Mouse (Mus musculus) layer of hippocampus, adult 18-20 months (tissue): ENCODE measurements at regions not wholly inside any gene's neighbourhood (a gene's known extent, or its start where the extent isn't known, plus 50 kb on each side); places are given as distances from the start of the nearest gene placed in this dataset.

Source experiments
- DNase-seq, 2 experiments: peaks; one replicate each; pipeline ENCODE4 v3.0.0; 2022; ENCODE audit warnings: low spot score in 2 of 2

GRCm38 (mm10) chr1:149760440-149760839 lies 200.7 kb downstream of the Pla2g4a start:
- no peak for DNase-seq

- DNase-seq = no peak
These were observed 202.3 kb downstream of the Pla2g4a start for GRCm38 (mm10) chr1:149758783-149759132.

- peak in 1 of 2 experiments; percentile 47 for DNase-seq
These were observed 202.9 kb downstream of the Pla2g4a start for GRCm38 (mm10) chr1:149758092-149758782.

DNA sequence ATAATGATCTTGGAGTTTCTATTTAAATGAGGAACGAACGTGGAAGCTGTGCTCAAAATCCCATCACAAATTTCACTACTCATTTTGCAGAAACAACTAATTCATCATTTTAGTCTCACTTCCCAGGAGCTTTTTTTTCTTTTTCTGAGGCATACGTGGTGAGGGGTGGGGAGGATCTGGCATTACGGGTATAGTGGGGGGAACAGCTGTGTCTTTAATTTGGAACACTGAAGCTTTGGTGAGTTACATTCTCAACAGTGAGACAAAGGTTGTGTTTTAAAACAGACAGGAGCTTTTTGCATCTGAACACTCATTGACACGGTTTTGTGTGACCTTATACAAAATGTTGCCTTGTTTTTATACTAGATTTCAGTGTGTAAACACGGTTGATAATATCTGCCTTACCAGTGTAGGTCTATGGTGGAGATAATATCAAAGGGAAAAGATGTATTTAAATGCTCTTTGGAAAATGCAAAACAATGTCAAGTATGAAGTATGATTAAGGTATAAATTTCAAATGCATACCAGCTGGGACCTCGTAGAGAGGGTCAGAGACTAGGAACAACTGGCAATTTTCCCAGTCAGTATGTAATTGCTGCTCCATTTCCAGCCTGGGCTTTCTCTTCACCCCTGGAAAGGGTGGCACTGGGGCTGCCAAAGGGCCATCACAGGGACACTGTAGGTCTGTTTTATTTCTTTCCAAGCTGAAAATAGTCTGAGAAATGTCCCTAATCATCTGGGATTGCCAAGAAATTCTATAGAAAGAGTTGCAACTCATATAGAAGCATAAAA lies 207.6 kb downstream of the Pla2g4a start:
- no peak for DNase-seq

- no peak for DNase-seq
These were observed 211.7 kb downstream of the Pla2g4a start for GRCm38 (mm10) chr1:149749405-149749804.

DNA sequence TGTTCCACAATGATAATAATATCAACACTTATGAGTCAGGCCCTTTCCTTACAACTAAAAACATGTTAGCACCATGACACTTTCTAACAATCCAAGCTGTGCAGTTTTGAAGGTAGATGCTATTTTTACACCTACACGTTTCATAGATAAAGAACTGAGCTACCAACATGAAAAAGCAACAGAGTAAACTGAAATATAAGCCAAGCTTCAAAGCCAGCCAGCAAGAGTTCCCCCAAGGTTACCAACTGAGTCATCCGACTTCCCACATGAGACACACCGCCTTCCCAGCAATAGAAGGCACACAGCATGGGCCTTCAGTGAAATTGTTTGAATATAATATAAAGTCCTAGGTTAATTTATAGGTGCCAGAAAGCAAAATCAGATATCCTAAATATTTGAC lies 222.1 kb downstream of the Pla2g4a start:
- DNase-seq = no peak

DNA sequence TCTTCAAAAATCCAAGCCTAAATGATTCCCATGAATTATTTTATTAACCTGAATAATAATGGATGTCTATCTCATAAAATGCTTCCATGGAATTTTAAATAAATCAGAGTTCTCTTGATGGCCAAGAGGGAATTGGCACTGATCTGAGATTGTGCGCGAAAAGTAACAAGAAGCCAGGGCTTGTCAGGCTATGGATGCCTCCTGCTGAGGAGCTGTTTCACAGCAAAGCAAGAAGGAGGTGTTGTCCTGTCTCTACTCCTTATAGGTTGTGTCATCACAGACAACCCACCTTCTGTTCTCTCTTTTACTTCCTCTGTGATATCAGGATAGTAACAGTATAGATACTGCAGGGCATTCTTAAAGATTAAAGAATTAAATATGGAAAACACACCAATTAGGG lies 226.8 kb downstream of the Pla2g4a start:
- no peak for DNase-seq

GRCm38 (mm10) chr1:149715171-149715570 lies 245.9 kb downstream of the Pla2g4a start:
- DNase-seq = no peak

DNA sequence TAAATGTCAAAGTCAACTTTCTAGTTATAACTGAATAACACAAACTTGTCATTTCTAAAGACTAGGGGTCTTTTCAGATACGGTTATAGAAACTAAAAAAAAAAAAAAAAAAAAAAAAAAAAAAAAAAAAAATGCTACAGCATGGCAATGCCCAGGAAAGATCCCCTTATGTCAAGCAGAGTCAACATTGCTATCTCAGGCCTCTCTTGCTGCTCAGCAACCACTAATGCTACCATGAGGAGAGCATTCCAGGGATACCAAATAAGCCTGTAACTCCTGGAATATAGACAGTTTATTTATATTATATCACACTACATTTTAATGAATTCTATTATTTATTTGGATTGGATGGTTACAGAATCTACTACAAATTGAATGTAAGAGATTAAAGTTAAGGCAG lies 248.8 kb downstream of the Pla2g4a start:
- no peak for DNase-seq

DNA sequence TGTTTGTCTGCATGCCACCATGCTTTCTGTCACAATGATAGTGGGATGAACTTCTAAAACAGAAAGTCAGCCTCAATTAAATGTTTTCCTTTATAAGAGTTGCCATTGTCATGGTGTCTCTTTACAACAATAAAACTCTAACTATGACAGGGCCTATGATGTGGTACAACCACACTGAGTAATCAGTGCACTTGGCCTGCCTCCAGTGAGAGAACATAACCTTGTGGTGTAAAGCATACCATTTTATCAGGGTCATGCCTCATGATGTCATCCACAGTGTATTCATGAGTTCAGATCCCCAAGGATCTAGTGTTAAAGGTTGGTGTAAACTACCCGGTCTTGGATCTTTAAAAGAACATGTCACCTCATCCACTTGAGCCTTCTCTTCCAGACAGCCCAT lies 255.9 kb downstream of the Pla2g4a start:
- no peak for DNase-seq

GRCm38 (mm10) chr1:149699411-149699810 lies 261.7 kb downstream of the Pla2g4a start:
- DNase-seq = no peak

DNA sequence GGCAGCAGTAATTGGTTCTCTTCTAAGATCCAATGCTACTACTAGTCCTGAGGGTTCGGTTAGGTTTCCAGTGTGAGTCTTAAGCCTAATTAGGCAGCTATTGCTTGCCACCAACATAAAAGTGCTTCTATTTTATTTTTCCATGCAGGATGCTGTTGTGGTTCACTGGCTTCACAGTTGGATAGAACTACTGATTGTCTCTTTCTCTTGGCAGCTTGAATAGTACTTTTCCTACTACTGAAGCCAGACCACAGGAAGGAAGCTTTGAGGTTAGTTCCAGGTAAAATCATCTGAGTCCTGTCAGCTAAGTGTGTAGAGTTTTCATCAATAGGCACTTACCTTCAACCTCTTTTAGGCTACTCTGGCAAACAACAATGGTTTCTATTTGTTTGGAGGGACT lies 286.9 kb downstream of the Pla2g4a start:
- DNase-seq = no peak

DNA sequence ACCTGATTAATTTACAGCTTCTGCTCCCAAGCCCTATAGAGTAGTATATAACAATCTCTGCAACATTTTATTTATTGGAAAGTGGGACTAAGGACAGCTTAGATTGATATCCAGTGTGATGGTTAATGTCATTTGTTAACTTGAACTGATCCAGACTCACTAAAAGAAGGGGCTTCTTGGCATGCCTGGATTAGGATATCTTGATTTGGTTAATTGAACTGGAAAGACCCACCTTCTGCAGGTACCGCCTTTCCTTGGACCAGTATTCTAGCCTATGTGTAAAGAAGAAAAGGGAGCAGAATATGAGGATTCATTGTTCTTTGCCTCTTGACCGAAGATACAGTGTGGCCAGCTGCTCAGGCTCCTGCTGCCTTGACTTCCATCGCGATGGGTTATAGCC lies 288.5 kb downstream of the Pla2g4a start:
- no peak for DNase-seq

- no peak for DNase-seq
These were observed 289.0 kb downstream of the Pla2g4a start for GRCm38 (mm10) chr1:149672117-149672516.

DNA sequence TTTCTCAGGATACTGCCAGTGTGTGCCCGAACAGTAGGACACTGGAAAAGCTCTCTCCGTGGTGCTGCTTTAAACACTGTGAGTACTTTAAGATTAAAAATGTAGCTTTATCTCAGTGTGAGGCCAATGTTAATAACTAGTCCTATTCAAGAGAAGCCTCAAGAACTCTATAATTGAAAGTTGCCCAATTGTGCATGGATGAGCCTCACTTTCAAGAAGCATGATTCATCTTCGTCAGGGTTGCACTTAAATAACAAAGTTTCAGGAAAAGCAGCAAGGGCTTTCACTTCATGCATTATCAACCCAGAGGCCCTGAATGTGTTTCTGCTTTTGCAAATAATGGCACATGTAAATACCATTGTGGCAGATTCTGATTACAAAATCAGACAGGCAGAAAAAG lies 290.0 kb downstream of the Pla2g4a start:
- no peak for DNase-seq
